Mouse (Mus musculus) C2C12 (cell line): ENCODE data around the gene Samd4. TPM values are rescaled to one million over a fixed set of nuclear protein-coding genes. Genes with fewer than 3 reads are reported as not detected.
A peak's percentile ranks its signal among the peaks of the same experiment; 100 is the strongest.

Experiments
- H3K27me3 ChIP-seq: one replicate; pipeline ENCODE4 v1.6.1; 2011; ENCODE audit not compliant: control insufficient read depth, insufficient read depth, insufficient read length
- H3K36me3 ChIP-seq: one replicate; pipeline ENCODE4 v1.6.1; 2011; ENCODE audit not compliant: control insufficient read depth, insufficient read depth
- H3K4me3 ChIP-seq: one replicate; pipeline ENCODE4 v1.5.1; 2011; ENCODE audit warnings: mild to moderate bottlenecking, control low read depth; ENCODE audit not compliant: poor library complexity, insufficient read depth, severe bottlenecking
- H3K79me2 ChIP-seq: one replicate; pipeline ENCODE4 v1.6.1; 2011; ENCODE audit not compliant: control insufficient read depth, insufficient read depth
- H3K79me3 ChIP-seq: one replicate; pipeline ENCODE4 v1.6.1; 2011; ENCODE audit warnings: low read depth, control low read depth
- H3ac ChIP-seq: one replicate; pipeline ENCODE3; 2011; ENCODE audit warnings: low read depth; ENCODE audit not compliant: control insufficient read depth, insufficient read length
- CEBPB ChIP-seq: IDR thresholded peaks from one replicate; pipeline ENCODE4 v1.6.1; 2011; ENCODE audit warnings: low read depth, mild to moderate bottlenecking, control low read depth, moderate library complexity
- CTCF ChIP-seq: IDR thresholded peaks from one replicate; pipeline ENCODE4 v1.5.1; 2011; ENCODE audit not compliant: control insufficient read depth, insufficient read depth, insufficient read length
- FOSL1 ChIP-seq: IDR thresholded peaks from one replicate; pipeline ENCODE4 v1.8.0; 2011; ENCODE audit warnings: mild to moderate bottlenecking, low read length; ENCODE audit not compliant: poor library complexity, insufficient read depth, severe bottlenecking
- MAX ChIP-seq: IDR thresholded peaks from one replicate; pipeline ENCODE4 v1.6.1; 2011; ENCODE audit warnings: mild to moderate bottlenecking, control low read depth
- MYOD1 ChIP-seq: IDR thresholded peaks from one replicate; pipeline ENCODE4 v1.6.1; 2011; ENCODE audit warnings: low read depth; ENCODE audit not compliant: control insufficient read depth, insufficient read length
- MYOG ChIP-seq: IDR thresholded peaks from one replicate; pipeline ENCODE4 v1.6.1; 2011; ENCODE audit not compliant: control insufficient read depth, insufficient read length; ENCODE audit errors: extremely low read depth
- USF1 ChIP-seq: IDR thresholded peaks from one replicate; pipeline ENCODE4 v1.6.1; 2011; ENCODE audit warnings: low read depth, mild to moderate bottlenecking, control low read depth, moderate library complexity
- polyA plus RNA-seq: library from polyadenylated mRNA; unstranded; fragments of >200 nt; fragmentation: generic; extraction: Trizol; gene quantifications from one replicate; pipeline ENCODE4 v1.2.1, GENCODE M21; 2012; ENCODE audit warnings: missing spikeins

Samd4 gene
- polyA plus RNA-seq, 1 experiment: 9.9 TPM

GRCm38 (mm10) chr14:47000096-47000736, 117.6 kb downstream of the Samd4 start:
- peaks cover 65% of the 10 kb centered on the region for H3K79me2 ChIP-seq
- TF ChIP-seq MYOG: no peak
- no peak overlapping the region for H3K4me3 ChIP-seq
- H3K79me3 ChIP-seq: peaks cover 24% of the 10 kb centered on the region
- H3K27me3 ChIP-seq: no peaks in the 10 kb centered on the region
- H3K36me3 ChIP-seq: peaks cover 5% of the 10 kb centered on the region
- H3ac ChIP-seq: no peak overlapping the region

GRCm38 (mm10) chr14:47000786-47001761, 118.4 kb downstream of the Samd4 start:
- TF ChIP-seq MAX: no peak
- TF ChIP-seq CTCF: no peak
- no peak for TF ChIP-seq USF1
- no peak for TF ChIP-seq FOSL1
- TF ChIP-seq MYOG: no peak
- no peak for TF ChIP-seq MYOD1
- TF ChIP-seq CEBPB: no peak

GRCm38 (mm10) chr14:47004161-47004560, 121.5 kb downstream of the Samd4 start:
- TF ChIP-seq FOSL1 (no peak), MYOG (no peak), MAX (no peak), CEBPB (no peak), USF1 (no peak), CTCF (peak; percentile 16)

More at GRCm38 (mm10) chr14:47000786-47001761, 118.4 kb downstream of the Samd4 start:
- H3K79me3 ChIP-seq: peaks cover 30% of the 10 kb centered on the region
- H3ac ChIP-seq: no peak overlapping the region
- H3K36me3 ChIP-seq: peaks cover 5% of the 10 kb centered on the region
- H3K27me3 ChIP-seq: no peaks in the 10 kb centered on the region
- peaks cover 57% of the 10 kb centered on the region for H3K79me2 ChIP-seq
- no peak overlapping the region for H3K4me3 ChIP-seq

GRCm38 (mm10) chr14:47011171-47012139, 128.8 kb downstream of the Samd4 start:
- Histone ChIP-seq H3K79me2 (peaks cover 46% of the 10 kb centered on the region), H3ac (no peak overlapping the region), H3K4me3 (no peak overlapping the region), H3K36me3 (no peaks in the 10 kb centered on the region), H3K79me3 (peaks cover 11% of the 10 kb centered on the region), H3K27me3 (no peaks in the 10 kb centered on the region)
- TF ChIP-seq MYOD1 (no peak), MAX (no peak), CTCF (no peak), CEBPB (no peak)

More at GRCm38 (mm10) chr14:47004161-47004560, 121.5 kb downstream of the Samd4 start:
- Histone ChIP-seq H3ac (no peak overlapping the region), H3K27me3 (no peaks in the 10 kb centered on the region), H3K4me3 (no peak overlapping the region), H3K79me2 (peaks cover 67% of the 10 kb centered on the region), H3K36me3 (peaks cover 5% of the 10 kb centered on the region), H3K79me3 (peaks cover 30% of the 10 kb centered on the region)

- no peaks in the 10 kb centered on the region for H3K27me3 ChIP-seq
- peaks cover 62% of the 10 kb centered on the region for H3K79me2 ChIP-seq
- no peak for TF ChIP-seq CEBPB
- no peak for TF ChIP-seq MAX
- TF ChIP-seq MYOD1: no peak
- TF ChIP-seq MYOG: no peak
- TF ChIP-seq CTCF: no peak
- no peak for TF ChIP-seq FOSL1
- no peak for TF ChIP-seq USF1
- peaks cover 12% of the 10 kb centered on the region for H3K79me3 ChIP-seq
- H3ac ChIP-seq: no peak overlapping the region
- H3K36me3 ChIP-seq: no peaks in the 10 kb centered on the region
- no peak overlapping the region for H3K4me3 ChIP-seq
These were observed 133.0 kb downstream of the Samd4 start for GRCm38 (mm10) chr14:47015618-47016017.
